ENCODE assay signal across 10 mouse cellular contexts in genomic region chr9:84094111-84094510, GRCm38 (mm10).
DNase-seq lines count a peak whose midpoint lies in the region; ATAC-seq and TF ChIP-seq lines count a peak whose summit lies in the region.
"Had no signal": no experiment of that assay in that cellular context is flagged by ENCODE, and none has a peak within 500 bp of the region (broad histone marks: within the 10 kb centered on the region; RNA-seq: fewer than 3 reads in every experiment).

No protein-coding gene starts in this region.

- peak; percentile 41 for DNase-seq in heart, postnatal 25 days (ENCODE audit: low spot score)
- DNase-seq in heart, embryonic 10.5 days (ENCODE audit: low spot score) = no peak
- peak; percentile 90 for DNase-seq in NIH3T3 (ENCODE audit: low read depth)
- DNase-seq in cerebellum, adult 18-20 months = peak; percentile 59 to 64
- DNase-seq in gastrocnemius, postnatal 10 days = peak; percentile 23
- DNase-seq in hindbrain, postnatal 0 days (ENCODE audit: low spot score) = no peak
- no peak for DNase-seq in layer of hippocampus, adult 18-20 months (ENCODE audit: low spot score in 2 of 2)
- no peak for DNase-seq in yolk sac, embryonic 10.5 days (ENCODE audit: low spot score)
- DNase-seq: kidney, adult 9 months; thymus, postnatal 25 days had no signal

- intact Hi-C loops in heart, postnatal 25 days (cut with DNase I) = no loop called here

- no peaks in the 10 kb centered on the region for H3K9me3 ChIP-seq in heart, embryonic 10.5 days
- no peaks in the 10 kb centered on the region for H3K9me3 ChIP-seq in hindbrain, postnatal 0 days (ENCODE audit: low read length)

- H3K4me2 ChIP-seq in hindbrain, postnatal 0 days (ENCODE audit: low read depth, low read length) = no peak overlapping the region

- H3K4me1 ChIP-seq in heart, embryonic 10.5 days = no peaks in the 10 kb centered on the region
- no peaks in the 10 kb centered on the region for H3K4me1 ChIP-seq in hindbrain, postnatal 0 days (ENCODE audit: insufficient read depth, low read length)

- WGBS in heart, embryonic 10.5 days = 85% methylated on average over 6 of the region's 6 CpGs
- 66% methylated on average over 6 of the region's 6 CpGs for WGBS in hindbrain, postnatal 0 days

- no peaks in the 10 kb centered on the region for H3K36me3 ChIP-seq in heart, embryonic 10.5 days
- no peaks in the 10 kb centered on the region for H3K36me3 ChIP-seq in hindbrain, postnatal 0 days (ENCODE audit: insufficient read depth, low read length)

- no peaks in the 10 kb centered on the region for H3K27me3 ChIP-seq in heart, embryonic 10.5 days (ENCODE audit: insufficient read depth, poor library complexity, severe bottlenecking)
- no peaks in the 10 kb centered on the region for H3K27me3 ChIP-seq in hindbrain, postnatal 0 days (ENCODE audit: insufficient read depth, low read length)

- no peak overlapping the region for H3K27ac ChIP-seq in heart, embryonic 10.5 days
- H3K27ac ChIP-seq in hindbrain, postnatal 0 days = no peak overlapping the region

- TF ChIP-seq CTCF in hindbrain, postnatal 0 days (IDR thresholded peaks at IDR 0.05; ENCODE audit: low read depth) = no peak

- ATAC-seq in hindbrain, postnatal 0 days = no peak

- no peak overlapping the region for H3K9ac ChIP-seq in hindbrain, postnatal 0 days (replicated peaks; ENCODE audit: low read length)

- no peak overlapping the region for H3K4me3 ChIP-seq in heart, embryonic 10.5 days
- no peak overlapping the region for H3K4me3 ChIP-seq in hindbrain, postnatal 0 days (ENCODE audit: low read length)

Comparison
In these comparisons a context has a peak if more than half of its experiments do, and no peak if none do; other contexts are left out.
1. DNase-seq: peak in heart, postnatal 25 days (single experiment), NIH3T3 (single experiment), cerebellum, adult 18-20 months (2 of 2) and gastrocnemius, postnatal 10 days (single experiment); none in heart, embryonic 10.5 days (single experiment), hindbrain, postnatal 0 days (single experiment), layer of hippocampus, adult 18-20 months (0 of 2) and yolk sac, embryonic 10.5 days (single experiment).